Comparison of ENCODE assay signal across 9 mouse cellular contexts in genomic region chr7:19306819-19307738, GRCm38 (mm10). TPM values are rescaled to one million over a fixed set of nuclear protein-coding genes. Genes with fewer than 3 reads are reported as not detected.
A peak's percentile ranks its signal among the peaks of the same experiment; 100 is the strongest.
DNase-seq lines count a peak whose midpoint lies in the region; ATAC-seq and TF ChIP-seq lines count a peak whose summit lies in the region.
"Had no signal": no experiment of that assay in that cellular context is flagged by ENCODE, and none has a peak within 500 bp of the region (broad histone marks: within the 10 kb centered on the region; RNA-seq: fewer than 3 reads in every experiment).

No protein-coding gene starts in this region.

- no peaks in the 10 kb centered on the region for H3K79me2 ChIP-seq in CH12.LX (replicated peaks; ENCODE audit: control insufficient read depth, extremely low read depth, insufficient read depth, poor library complexity, severe bottlenecking)

- intact Hi-C loops in heart, postnatal 10 days (cut with DNase I) = no loop called here

- TF ChIP-seq CTCF in CH12.LX (conservative IDR thresholded peaks at IDR 0.05 in 1 of 2, IDR thresholded peaks at IDR 0.05 in 1 of 2; ENCODE audit: low read depth in 2 of 2, low read length in 2 of 2) = no peak

- 67% methylated on average over 25 of the region's 25 CpGs for WGBS in heart, embryonic 16.5 days
- 72% methylated on average over 24 of the region's 25 CpGs for WGBS in embryonic facial prominence, embryonic 14.5 days
- 64% methylated on average over 25 of the region's 25 CpGs for WGBS in midbrain, embryonic 11.5 days

- no peak overlapping the region for H3K4me3 ChIP-seq in heart, embryonic 16.5 days (ENCODE audit: low read length)
- H3K4me3 ChIP-seq in CH12.LX (replicated peaks in 1 of 3; ENCODE audit: low read depth in 2 of 3, low read length in 2 of 3, poor library complexity in 1 of 3) = no peak overlapping the region
- H3K4me3 ChIP-seq in embryonic facial prominence, embryonic 14.5 days (ENCODE audit: low read depth, low read length) = no peak overlapping the region
- no peak overlapping the region for H3K4me3 ChIP-seq in midbrain, embryonic 11.5 days (ENCODE audit: low read depth, low read length)

- TF ChIP-seq EP300 in CH12.LX (IDR thresholded peaks at IDR 0.05; ENCODE audit: low read length) = no peak

- no peak for DNase-seq in heart, postnatal 10 days
- DNase-seq in CH12.LX (ENCODE audit: extremely low read depth) = no peak
- DNase-seq in embryonic facial prominence, embryonic 14.5 days (ENCODE audit: low spot score) = no peak
- peak; percentile 69 for DNase-seq in midbrain, embryonic 11.5 days (ENCODE audit: low spot score, missing footprints)
- DNase-seq in layer of hippocampus, adult 9-10 months (ENCODE audit: low spot score) = no peak
- DNase-seq in spleen, postnatal 36 days (ENCODE audit: low spot score in 2 of 2) = no peak

- H3K36me3 ChIP-seq in heart, embryonic 16.5 days (ENCODE audit: control insufficient read depth, insufficient read depth) = no peaks in the 10 kb centered on the region
- H3K36me3 ChIP-seq in CH12.LX (replicated peaks in 1 of 2; ENCODE audit: control insufficient read depth in 1 of 2, insufficient read depth in 1 of 2, low read length in 1 of 2) = no peaks in the 10 kb centered on the region
- H3K36me3 ChIP-seq in embryonic facial prominence, embryonic 14.5 days (ENCODE audit: control insufficient read depth, insufficient read depth, low read length) = no peaks in the 10 kb centered on the region
- no peaks in the 10 kb centered on the region for H3K36me3 ChIP-seq in midbrain, embryonic 11.5 days (ENCODE audit: control insufficient read depth, insufficient read depth, low read length)

- no peak for TF ChIP-seq POLR2A in CH12.LX (IDR thresholded peaks at IDR 0.05; ENCODE audit: low read depth, low read length)

- no peak overlapping the region for H3K27ac ChIP-seq in heart, embryonic 16.5 days (ENCODE audit: low read length)
- no peak overlapping the region for H3K27ac ChIP-seq in CH12.LX (ENCODE audit: insufficient read depth, low read depth)
- H3K27ac ChIP-seq in embryonic facial prominence, embryonic 14.5 days (replicated peaks; ENCODE audit: low read depth, low read length) = no peak overlapping the region
- H3K27ac ChIP-seq in midbrain, embryonic 11.5 days (ENCODE audit: low read depth, low read length) = no peak overlapping the region

- no peak overlapping the region; the same call in 1 of the 2 replicates for H3K4me2 ChIP-seq in heart, embryonic 16.5 days (ENCODE audit: low read depth, low read length)
- H3K4me2 ChIP-seq in CH12.LX (ENCODE audit: insufficient read depth, low read depth, poor library complexity, severe bottlenecking) = 0 out of 2 replicates have a peak overlapping the region, but pooled peaks have one; percentile 83
- peak overlapping the region; percentile 100 for H3K4me2 ChIP-seq in embryonic facial prominence, embryonic 14.5 days (ENCODE audit: low read depth, low read length)
- H3K4me2 ChIP-seq in midbrain, embryonic 11.5 days = no peak overlapping the region

- peaks cover 48% of the 10 kb centered on the region for H3K27me3 ChIP-seq in heart, embryonic 16.5 days (ENCODE audit: control insufficient read depth, insufficient read depth, low read length)
- H3K27me3 ChIP-seq in CH12.LX (replicated peaks) = peaks cover 73% of the 10 kb centered on the region
- peaks cover 55% of the 10 kb centered on the region for H3K27me3 ChIP-seq in embryonic facial prominence, embryonic 14.5 days (replicated peaks; ENCODE audit: control insufficient read depth, insufficient read depth, low read length)
- H3K27me3 ChIP-seq in midbrain, embryonic 11.5 days (ENCODE audit: control insufficient read depth, insufficient read depth, low read length) = peaks cover 50% of the 10 kb centered on the region

- in situ Hi-C loops in CH12.LX (cut with MboI; ENCODE audit: low pct_ligation_motif_present, low pct_unique_long_range_greater_than_20kb, low sequenced_read_pairs) = loop anchor here (5.0 kb wide), 1 partner anchor 35 kb away; the partner anchor contains the start of gene Ercc1

- H3K4me1 ChIP-seq in heart, embryonic 16.5 days (ENCODE audit: control insufficient read depth, insufficient read depth, low read length) = peaks cover 32% of the 10 kb centered on the region
- H3K4me1 ChIP-seq in CH12.LX (ENCODE audit: control insufficient read depth in 1 of 2, insufficient read depth in 2 of 2) = peaks cover 0 to 26% of the 10 kb centered on the region in 2 experiments; a peak in 2 of 4 replicates
- H3K4me1 ChIP-seq in embryonic facial prominence, embryonic 14.5 days (ENCODE audit: control insufficient read depth, insufficient read depth, low read length) = peaks cover 6% of the 10 kb centered on the region; the same call in 1 of the 2 replicates
- peaks cover 26% of the 10 kb centered on the region for H3K4me1 ChIP-seq in midbrain, embryonic 11.5 days (ENCODE audit: control insufficient read depth, insufficient read depth, low read length)

- H3K9ac ChIP-seq in heart, embryonic 16.5 days (ENCODE audit: low read length) = peak overlapping the region; percentile 78
- no peak overlapping the region for H3K9ac ChIP-seq in CH12.LX (ENCODE audit: insufficient read depth, low read depth)
- H3K9ac ChIP-seq in embryonic facial prominence, embryonic 14.5 days (ENCODE audit: low read depth, low read length) = no peak overlapping the region
- no peak overlapping the region for H3K9ac ChIP-seq in midbrain, embryonic 11.5 days (ENCODE audit: low read length)

- dilution Hi-C loops in CH12.LX (cut with MboI; ENCODE audit: extremely low pct_ligation_motif_present, extremely low pct_unique_long_range_greater_than_20kb, low sequenced_read_pairs) = no loop called here

- H3K9me3 ChIP-seq in heart, embryonic 16.5 days (replicated peaks; ENCODE audit: control insufficient read depth, low read length) = no peaks in the 10 kb centered on the region
- H3K9me3 ChIP-seq in CH12.LX (replicated peaks; ENCODE audit: low read length) = peaks cover 4% of the 10 kb centered on the region
- H3K9me3 ChIP-seq in embryonic facial prominence, embryonic 14.5 days (ENCODE audit: control insufficient read depth, low read length) = no peaks in the 10 kb centered on the region
- no peaks in the 10 kb centered on the region for H3K9me3 ChIP-seq in midbrain, embryonic 11.5 days (ENCODE audit: control insufficient read depth, low read length)

- no peak for ATAC-seq in heart, embryonic 16.5 days (replicated peaks; ENCODE audit: extremely low read depth, insufficient read depth, low FRiP score)
- no peak for ATAC-seq in embryonic facial prominence, embryonic 14.5 days (ENCODE audit: low read depth)
- ATAC-seq in midbrain, embryonic 11.5 days (ENCODE audit: low FRiP score) = no peak
- no peak for ATAC-seq in erythroblast, adult 5-6 weeks (replicated peaks; ENCODE audit: low FRiP score, poor library complexity, severe bottlenecking)

- no peak for TF ChIP-seq RAD21 in CH12.LX (IDR thresholded peaks at IDR 0.05; ENCODE audit: low read depth, low read length)

RNA-seq across cellular contexts. Expression of gene Fosb, which starts 2.8 kb away (rescaled TPM):
- polyA plus RNA-seq in heart, embryonic 16.5 days (2015; fragmentation: Nextera tagmentation; extraction: Ambion mirVana) = 0.24 and 0.34 TPM in 2 replicates
- total RNA-seq in heart, postnatal 10 days (2021) = under 1 TPM; 0.48 to 0.60 TPM
- total RNA-seq in CH12.LX (2012; rRNA removed) = 0.08 and 0.13 TPM in 2 replicates
- total RNA-seq in CH12.LX (2014; rRNA removed) = not detected in 2 replicates
- polyA plus RNA-seq in CH12.LX (2012; ENCODE audit: insufficient read length, low read depth) = 0.27 and 0.56 TPM in 2 replicates
- polyA plus RNA-seq in embryonic facial prominence, embryonic 14.5 days (2014; fragmentation: Nextera tagmentation; extraction: Ambion mirVana) = 0.15 and 0.28 TPM in 2 replicates
- polyA plus RNA-seq in midbrain, embryonic 11.5 days (2014; fragmentation: Nextera tagmentation; extraction: Ambion mirVana) = 0.04 TPM in 1 of 2 replicates, not detected in the other
- 2.9 and 3.1 TPM in 2 replicates for total RNA-seq in erythroblast, adult 5-6 weeks (2015; ENCODE audit: low replicate concordance)
- 2.2 and 3.8 TPM in 2 replicates for total RNA-seq in erythroblast, adult 5-6 weeks (2017; ENCODE audit: low replicate concordance)

RNA-seq across cellular contexts. Expression of gene Rtn2, which starts 24.7 kb away (rescaled TPM):
- 27.4 and 28.5 TPM in 2 replicates for polyA plus RNA-seq in heart, embryonic 16.5 days (2015; fragmentation: Nextera tagmentation; extraction: Ambion mirVana)
- total RNA-seq in heart, postnatal 10 days (2021) = 10 to 100 TPM; 67.9 to 82.8 TPM
- total RNA-seq in CH12.LX (2012; rRNA removed) (0.72 and 1.0 TPM in 2 replicates), CH12.LX (2014; rRNA removed) (0.43 and 0.56 TPM in 2 replicates)
- polyA plus RNA-seq in CH12.LX (2012; ENCODE audit: insufficient read length, low read depth) = 0.76 and 0.80 TPM in 2 replicates
- 53.7 and 57.0 TPM in 2 replicates for polyA plus RNA-seq in embryonic facial prominence, embryonic 14.5 days (2014; fragmentation: Nextera tagmentation; extraction: Ambion mirVana)
- 48.5 and 53.2 TPM in 2 replicates for polyA plus RNA-seq in midbrain, embryonic 11.5 days (2014; fragmentation: Nextera tagmentation; extraction: Ambion mirVana)
- not detected in 2 replicates for total RNA-seq in erythroblast, adult 5-6 weeks (2015; ENCODE audit: low replicate concordance)
- total RNA-seq in erythroblast, adult 5-6 weeks (2017; ENCODE audit: low replicate concordance) = not detected in 2 replicates

RNA-seq across cellular contexts. Expression of gene Ppm1n, which starts 27.2 kb away (rescaled TPM):
- polyA plus RNA-seq in heart, embryonic 16.5 days (2015; fragmentation: Nextera tagmentation; extraction: Ambion mirVana) = 0.11 TPM in 1 of 2 replicates, not detected in the other
- under 1 TPM in 1 of 2 experiments, not detected in 1; 0.67 TPM for total RNA-seq in heart, postnatal 10 days (2021)
- total RNA-seq in CH12.LX (2012; rRNA removed) (not detected in 2 replicates), CH12.LX (2014; rRNA removed) (not detected in 2 replicates)
- not detected in 2 replicates for polyA plus RNA-seq in CH12.LX (2012; ENCODE audit: insufficient read length, low read depth)
- polyA plus RNA-seq in embryonic facial prominence, embryonic 14.5 days (2014; fragmentation: Nextera tagmentation; extraction: Ambion mirVana) = 0.49 TPM in 1 of 2 replicates, not detected in the other
- 0.18 and 0.50 TPM in 2 replicates for polyA plus RNA-seq in midbrain, embryonic 11.5 days (2014; fragmentation: Nextera tagmentation; extraction: Ambion mirVana)
- total RNA-seq in erythroblast, adult 5-6 weeks (2015; ENCODE audit: low replicate concordance) = not detected in 2 replicates
- not detected in 2 replicates for total RNA-seq in erythroblast, adult 5-6 weeks (2017; ENCODE audit: low replicate concordance)
- polyA plus RNA-seq: stomach, embryonic 14.5 days had no signal

RNA-seq across cellular contexts. Expression of gene Vasp, which starts 35.5 kb away (rescaled TPM):
- polyA plus RNA-seq in heart, embryonic 16.5 days (2015; fragmentation: Nextera tagmentation; extraction: Ambion mirVana) = 84.0 and 86.1 TPM in 2 replicates
- total RNA-seq in heart, postnatal 10 days (2021) = 10 to 100 TPM; 84.0 to 98.6 TPM
- total RNA-seq in CH12.LX (2012; rRNA removed) = 109 and 114 TPM in 2 replicates
- total RNA-seq in CH12.LX (2014; rRNA removed) = 122 and 125 TPM in 2 replicates
- 191 and 240 TPM in 2 replicates for polyA plus RNA-seq in CH12.LX (2012; ENCODE audit: insufficient read length, low read depth)
- 70.0 and 70.7 TPM in 2 replicates for polyA plus RNA-seq in embryonic facial prominence, embryonic 14.5 days (2014; fragmentation: Nextera tagmentation; extraction: Ambion mirVana)
- 46.0 and 46.9 TPM in 2 replicates for polyA plus RNA-seq in midbrain, embryonic 11.5 days (2014; fragmentation: Nextera tagmentation; extraction: Ambion mirVana)
- total RNA-seq in erythroblast, adult 5-6 weeks (2015; ENCODE audit: low replicate concordance) = 34.6 and 35.9 TPM in 2 replicates
- 32.5 and 56.6 TPM in 2 replicates for total RNA-seq in erythroblast, adult 5-6 weeks (2017; ENCODE audit: low replicate concordance)

RNA-seq across cellular contexts. Expression of gene Ercc1, which starts 37.5 kb away (rescaled TPM):
- 61.0 and 62.4 TPM in 2 replicates for polyA plus RNA-seq in heart, embryonic 16.5 days (2015; fragmentation: Nextera tagmentation; extraction: Ambion mirVana)
- 10 to 100 TPM; 40.1 to 43.2 TPM for total RNA-seq in heart, postnatal 10 days (2021)
- total RNA-seq in CH12.LX (2012; rRNA removed) (27.7 and 31.1 TPM in 2 replicates), CH12.LX (2014; rRNA removed) (25.3 and 26.9 TPM in 2 replicates)
- 28.2 and 29.8 TPM in 2 replicates for polyA plus RNA-seq in CH12.LX (2012; ENCODE audit: insufficient read length, low read depth)
- 64.0 and 75.1 TPM in 2 replicates for polyA plus RNA-seq in embryonic facial prominence, embryonic 14.5 days (2014; fragmentation: Nextera tagmentation; extraction: Ambion mirVana)
- polyA plus RNA-seq in midbrain, embryonic 11.5 days (2014; fragmentation: Nextera tagmentation; extraction: Ambion mirVana) = 111 and 118 TPM in 2 replicates
- 8.6 and 8.8 TPM in 2 replicates for total RNA-seq in erythroblast, adult 5-6 weeks (2015; ENCODE audit: low replicate concordance)
- 4.6 and 5.2 TPM in 2 replicates for total RNA-seq in erythroblast, adult 5-6 weeks (2017; ENCODE audit: low replicate concordance)

Comparison
In these comparisons a context has a peak if more than half of its experiments do, and no peak if none do; other contexts are left out.
1. H3K4me2 ChIP-seq: peak in CH12.LX (single experiment) and embryonic facial prominence, embryonic 14.5 days (single experiment); none in heart, embryonic 16.5 days (single experiment) and midbrain, embryonic 11.5 days (single experiment).
2. RNA of gene Rtn2, which starts 24.7 kb away (polyA plus RNA-seq): 53.7 to 57.0 TPM in embryonic facial prominence, embryonic 14.5 days, 48.5 to 53.2 TPM in midbrain, embryonic 11.5 days and 27.4 to 28.5 TPM in heart, embryonic 16.5 days; 0.76 to 0.80 TPM in CH12.LX; every median in the first group is over 10 times any median in the second.